Mouse (Mus musculus) ES-E14 (cell line): ENCODE data around the gene Lin37. TPM values are rescaled to one million over a fixed set of nuclear protein-coding genes. Genes with fewer than 3 reads are reported as not detected.

Experiments
- DNase-seq: peaks from one replicate; pipeline ENCODE4 v3.0.0-alpha.2; 2013; ENCODE audit warnings: low read depth, low spot score
- H3K27ac ChIP-seq: 2 replicates; pipeline ENCODE4 v1.5.1; 2012; ENCODE audit warnings: low read depth, mild to moderate bottlenecking, low read length, moderate library complexity, mixed read lengths; ENCODE audit not compliant: poor library complexity, insufficient read depth, severe bottlenecking
- H3K36me3 ChIP-seq: 2 replicates; pipeline ENCODE4 v1.6.1; 2012; ENCODE audit warnings: mild to moderate bottlenecking, low read length, moderate library complexity, mixed read lengths; ENCODE audit not compliant: control insufficient read depth, poor library complexity, insufficient read depth, severe bottlenecking
- H3K4me1 ChIP-seq, 2 experiments: fragments of 150-350 bp in 1 of 2; sonication (generic) in 1 of 2; 2 replicates each; pipeline ENCODE4 v1.6.1; 2012; ENCODE audit warnings: low read length in 2 of 2, mild to moderate bottlenecking in 1 of 2, mixed read lengths in 1 of 2; ENCODE audit not compliant: control insufficient read depth in 2 of 2, insufficient read depth in 2 of 2, poor library complexity in 1 of 2
- H3K4me3 ChIP-seq, 2 experiments: fragments of 150-350 bp in 1 of 2; sonication (generic) in 1 of 2; 2 replicates each; pipeline ENCODE4 v1.5.1; 2012; ENCODE audit warnings: low read length in 2 of 2, low read depth in 1 of 2, mild to moderate bottlenecking in 1 of 2, mixed read lengths in 1 of 2; ENCODE audit not compliant: insufficient read depth in 1 of 2, poor library complexity in 1 of 2, severe bottlenecking in 1 of 2
- H3K9ac ChIP-seq: 2 replicates; pipeline ENCODE4 v1.6.1; 2012; ENCODE audit warnings: low read depth, mild to moderate bottlenecking, low read length, mixed read lengths; ENCODE audit not compliant: poor library complexity, insufficient read depth, severe bottlenecking
- H3K9me3 ChIP-seq: fragments of 150-350 bp; sonication (generic); 2 replicates; pipeline ENCODE4 v1.6.1; 2012; ENCODE audit warnings: low read depth, mild to moderate bottlenecking, low read length; ENCODE audit not compliant: control insufficient read depth, insufficient read depth
- CHD2 ChIP-seq: IDR thresholded peaks from 2 replicates; pipeline ENCODE4 v1.6.1; 2014; ENCODE audit warnings: mild to moderate bottlenecking, low read depth, low read length, inconsistent platforms
- HCFC1 ChIP-seq: IDR thresholded peaks from 2 replicates; pipeline ENCODE4 v1.6.1; 2012; ENCODE audit warnings: low read length, inconsistent platforms, borderline replicate concordance; ENCODE audit not compliant: insufficient read depth
- MAFK ChIP-seq: IDR thresholded peaks from 2 replicates; pipeline ENCODE4 v1.6.1; 2014; ENCODE audit warnings: mild to moderate bottlenecking, low read depth, low read length, inconsistent platforms; ENCODE audit not compliant: insufficient read depth
- ZC3H11A ChIP-seq: IDR thresholded peaks from 2 replicates; pipeline ENCODE4 v1.6.1; 2012; ENCODE audit warnings: low read depth, mild to moderate bottlenecking, inconsistent platforms, low read length, borderline replicate concordance
- ZNF384 ChIP-seq: IDR thresholded peaks from 2 replicates; pipeline ENCODE4 v1.6.1; 2012; ENCODE audit warnings: low read depth, low read length, inconsistent platforms
- in situ Hi-C, 2 experiments: fragments of 600-800 bp; cut with MboI; formaldehyde crosslinking; loops; one replicate each; pipeline ENCODE4 v1.15.1; 2025; ENCODE audit warnings: low sequenced_read_pairs in 2 of 2, inconsistent platforms in 1 of 2; ENCODE audit not compliant: unreplicated experiment in 2 of 2
- total RNA-seq: library from RNA; depleted of rRNA; stranded (reverse); fragments of 300-350 nt; gene quantifications from 2 replicates; pipeline ENCODE4 v1.2.3, GENCODE M21; 2012

Gene Lin37
- total RNA-seq, 1 experiment: 12.4 TPM

DNA sequence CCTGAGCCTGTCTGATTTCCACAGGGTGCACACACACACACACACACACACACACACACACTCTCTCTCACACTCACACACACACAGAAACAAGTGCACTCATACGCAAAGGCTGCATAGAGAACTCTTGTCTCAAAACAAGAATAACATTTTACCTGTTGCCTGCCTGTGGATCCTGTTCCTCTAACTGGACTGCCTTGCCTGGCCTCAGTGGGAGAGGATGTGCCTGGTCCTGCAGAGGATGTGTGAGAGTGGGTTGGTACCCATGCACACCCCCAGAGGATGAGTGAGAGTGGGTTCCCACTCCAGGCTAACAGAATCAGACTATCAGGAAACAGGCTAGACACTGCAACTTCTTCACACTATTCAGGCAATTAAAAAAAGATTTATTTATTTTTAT is 9.0 kb downstream of the Lin37 start:
- no peak overlapping the region for H3K4me3 ChIP-seq
- in situ Hi-C loops: no loop called here

DNA sequence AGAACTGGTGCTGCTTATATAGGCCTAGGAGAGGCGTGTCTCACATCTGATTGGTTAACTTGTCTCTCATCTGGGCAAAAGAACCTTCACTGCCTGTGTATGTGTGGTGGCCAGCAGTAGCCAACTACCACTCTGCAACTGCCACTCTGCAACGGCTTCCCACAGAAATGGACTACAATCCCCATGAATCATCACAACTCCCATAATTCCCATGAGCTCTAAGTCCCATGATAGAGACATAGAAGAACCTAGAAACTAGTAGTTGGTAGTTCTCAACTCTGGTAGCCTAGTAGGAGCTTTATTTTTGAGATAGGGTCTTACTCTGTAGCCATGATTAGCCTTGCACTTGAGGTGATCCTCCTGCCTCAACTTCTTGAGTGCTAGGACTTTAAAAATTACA is 9.8 kb downstream of the Lin37 start:
- H3K4me1 ChIP-seq: peaks cover 0 to 8% of the 10 kb centered on the region in 2 experiments; a peak in 2 of 4 replicates
- in situ Hi-C loops: no loop called here
- peak; percentile 69 for TF ChIP-seq HCFC1
- TF ChIP-seq CHD2: no peak
- H3K4me3 ChIP-seq: no peak overlapping the region
- H3K27ac ChIP-seq: no peak overlapping the region
- DNase-seq: no peak
- no peaks in the 10 kb centered on the region for H3K9me3 ChIP-seq
- peaks cover 3% of the 10 kb centered on the region; the same call in 1 of the 2 replicates for H3K36me3 ChIP-seq
- no peak overlapping the region for H3K9ac ChIP-seq

More for the DNA sequence above, 9.0 kb downstream of the Lin37 start:
- no peaks in the 10 kb centered on the region for H3K9me3 ChIP-seq
- peaks cover 0 to 8% of the 10 kb centered on the region in 2 experiments; a peak in 2 of 4 replicates for H3K4me1 ChIP-seq
- peaks cover 9% of the 10 kb centered on the region for H3K36me3 ChIP-seq
- H3K27ac ChIP-seq: no peak overlapping the region
- DNase-seq: no peak
- TF ChIP-seq ZNF384 (no peak), HCFC1 (no peak), MAFK (no peak), CHD2 (no peak), ZC3H11A (no peak)
- H3K9ac ChIP-seq: no peak overlapping the region

- peaks cover 0 to 19% of the 10 kb centered on the region in 2 experiments; a peak in 2 of 4 replicates for H3K4me1 ChIP-seq
- DNase-seq: no peak
- no peak overlapping the region for H3K27ac ChIP-seq
- H3K9me3 ChIP-seq: no peaks in the 10 kb centered on the region
- H3K9ac ChIP-seq: no peak overlapping the region
- TF ChIP-seq MAFK (no peak), HCFC1 (no peak), CHD2 (no peak), ZC3H11A (no peak), ZNF384 (no peak)
- peaks cover 8% of the 10 kb centered on the region; the same call in 1 of the 2 replicates for H3K36me3 ChIP-seq
- H3K4me3 ChIP-seq: no peak overlapping the region
- in situ Hi-C loops: no loop called here
These were observed 15.3 kb downstream of the Lin37 start for GRCm38 (mm10) chr7:30544327-30544726.

DNA sequence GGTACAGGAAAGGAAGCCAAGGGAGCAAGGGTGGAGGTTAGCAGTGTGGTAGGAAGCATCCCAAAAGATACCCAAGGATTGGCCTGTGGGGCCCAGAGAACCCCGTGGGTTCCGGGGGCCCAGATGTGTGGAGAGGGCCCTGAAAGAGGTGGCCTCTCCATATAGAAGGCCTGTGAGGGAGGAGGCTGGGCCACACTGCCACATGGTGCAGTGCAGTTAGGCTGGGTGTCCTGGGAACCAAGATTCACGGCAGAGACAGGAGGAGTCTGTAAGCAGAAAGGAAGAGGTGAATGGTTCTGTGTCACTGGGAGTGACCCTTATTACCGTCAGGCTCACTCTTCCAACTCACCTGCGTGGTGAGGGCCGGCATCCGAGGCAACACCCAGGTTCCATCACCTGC is 19.1 kb downstream of the Lin37 start:
- TF ChIP-seq ZNF384 (no peak), CHD2 (no peak), ZC3H11A (no peak), HCFC1 (no peak), MAFK (no peak)
- Histone ChIP-seq H3K9ac (no peak overlapping the region), H3K4me3 (peak overlapping the region; percentile 19 to 30; a peak in 2 of 4 replicates), H3K36me3 (peaks cover 7% of the 10 kb centered on the region), H3K27ac (no peak overlapping the region), H3K4me1 (peaks cover 0 to 19% of the 10 kb centered on the region in 2 experiments; a peak in 2 of 4 replicates), H3K9me3 (no peaks in the 10 kb centered on the region)
- in situ Hi-C loops: no loop called here
- no peak for DNase-seq

DNA sequence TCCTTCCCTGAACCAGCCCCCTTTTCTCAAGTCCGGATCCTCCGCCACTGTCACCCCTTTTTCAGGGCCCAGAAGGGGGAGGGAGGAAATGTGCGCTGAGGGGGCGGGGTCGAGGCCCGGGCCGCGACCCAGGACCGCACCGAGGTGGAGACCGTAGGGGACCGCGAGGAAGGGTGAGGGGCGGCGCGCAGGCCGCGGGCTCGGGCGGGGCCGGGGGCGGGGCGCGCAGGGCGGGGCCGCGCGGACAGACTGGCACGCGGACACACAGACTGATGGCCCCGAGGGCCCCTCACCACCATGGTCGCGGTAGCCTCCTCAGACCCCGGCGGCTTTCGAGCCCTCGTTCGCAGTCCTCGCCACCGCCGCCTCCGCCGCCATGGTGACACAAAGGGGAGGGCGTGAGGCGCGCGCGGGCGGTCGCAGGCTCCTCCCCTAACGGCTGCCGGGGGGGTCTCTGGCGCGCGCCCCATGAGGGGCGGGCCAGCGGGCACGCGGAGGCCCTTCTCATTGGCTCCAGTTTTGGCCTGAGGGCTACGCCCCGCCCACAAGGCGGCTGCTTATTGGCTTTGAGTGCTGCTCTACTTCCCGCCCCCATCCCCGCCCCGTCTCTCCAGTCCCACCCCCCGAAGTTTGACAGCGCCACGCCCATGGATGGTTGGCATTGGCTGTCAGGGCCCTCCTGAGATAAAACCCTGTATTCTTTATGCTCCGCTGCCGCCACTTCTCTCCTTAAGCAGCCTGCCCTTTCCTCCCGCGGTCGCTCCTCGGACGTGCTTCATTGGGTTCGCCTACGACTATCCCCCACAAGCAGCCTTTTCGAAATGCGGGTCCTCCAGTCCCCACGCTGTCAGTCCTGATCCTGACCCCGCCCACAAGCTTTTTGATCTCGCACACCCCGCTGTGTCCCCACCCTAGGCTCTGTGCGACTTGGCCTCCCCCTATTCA is 24.7 kb downstream of the Lin37 start, which contains the start of gene Arhgap33:
Arhgap33 (minus strand) TSS at position 428 of the 945 bp plus-strand sequence.
- Histone ChIP-seq H3K9ac (peak within 1 kb of the TSS; percentile 75), H3K4me3 (peak within 1 kb of the TSS; percentile 72 to 92), H3K36me3 (peaks cover 2% of the 10 kb centered on the region), H3K4me1 (peaks cover 0 to 6% of the 10 kb centered on the region in 2 experiments; a peak in 1 of 4 replicates), H3K27ac (no peak within 1 kb of the TSS), H3K9me3 (no peaks in the 10 kb centered on the region)
- TF ChIP-seq CHD2 (no peak), HCFC1 (no peak), ZNF384 (no peak), ZC3H11A (no peak), MAFK (no peak)
- peak; percentile 93 for DNase-seq
- in situ Hi-C loops: no loop called here
